Mouse (Mus musculus): ENCODE results near the gene Parp8. TPM values are rescaled to one million over a fixed set of nuclear protein-coding genes. Genes with fewer than 3 reads are reported as not detected.

Parp8 gene
- polyA plus RNA-seq, 1 experiment from 2014 or later, result 2.2 TPM

DNA sequence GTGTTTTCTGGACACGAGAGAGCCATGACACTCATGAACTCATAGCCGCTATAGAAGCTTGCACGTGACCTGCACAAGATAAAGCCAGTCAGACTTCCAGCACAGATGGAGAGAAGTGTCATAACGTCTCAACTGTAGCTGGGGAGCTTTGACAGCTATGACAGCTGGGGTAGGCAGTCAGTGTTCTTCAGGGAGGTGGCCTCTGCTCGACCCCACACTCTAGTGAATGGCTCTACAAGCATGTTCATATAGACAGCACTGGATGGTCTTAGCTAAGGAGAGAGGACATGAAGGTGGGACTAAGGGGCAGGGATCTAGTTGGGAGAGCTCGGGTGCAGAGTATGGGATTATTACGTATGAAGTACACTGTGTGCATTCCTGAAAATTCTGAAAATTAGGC lies 143.1 kb downstream of the Parp8 start:
- Histone ChIP-seq H3K4me3 (ENCODE audit: low read depth, low read length) (no peak overlapping the region), H3K4me2 (ENCODE audit: low read depth, low read length) (no peak overlapping the region), H3K4me1 (ENCODE audit: insufficient read depth) (no peaks in the 10 kb centered on the region), H3K9ac (replicated peaks) (no peak overlapping the region), H3K9me3 (ENCODE audit: low read length) (no peaks in the 10 kb centered on the region), H3K27ac (ENCODE audit: low read depth) (no peak overlapping the region), H3K36me3 (replicated peaks; ENCODE audit: insufficient read depth, low read length) (no peaks in the 10 kb centered on the region), H3K27me3 (ENCODE audit: insufficient read depth, low read length) (no peaks in the 10 kb centered on the region)
- ATAC-seq (no peak), DNase-seq (no peak)
- TF ChIP-seq EP300 (IDR thresholded peaks at IDR 0.05; ENCODE audit: low read depth) (no peak), CTCF (IDR thresholded peaks at IDR 0.05; ENCODE audit: low read depth) (no peak)
- 71% methylated on average over 7 of the region's 7 CpGs for WGBS (ENCODE audit: insufficient replicate concordance)

DNA sequence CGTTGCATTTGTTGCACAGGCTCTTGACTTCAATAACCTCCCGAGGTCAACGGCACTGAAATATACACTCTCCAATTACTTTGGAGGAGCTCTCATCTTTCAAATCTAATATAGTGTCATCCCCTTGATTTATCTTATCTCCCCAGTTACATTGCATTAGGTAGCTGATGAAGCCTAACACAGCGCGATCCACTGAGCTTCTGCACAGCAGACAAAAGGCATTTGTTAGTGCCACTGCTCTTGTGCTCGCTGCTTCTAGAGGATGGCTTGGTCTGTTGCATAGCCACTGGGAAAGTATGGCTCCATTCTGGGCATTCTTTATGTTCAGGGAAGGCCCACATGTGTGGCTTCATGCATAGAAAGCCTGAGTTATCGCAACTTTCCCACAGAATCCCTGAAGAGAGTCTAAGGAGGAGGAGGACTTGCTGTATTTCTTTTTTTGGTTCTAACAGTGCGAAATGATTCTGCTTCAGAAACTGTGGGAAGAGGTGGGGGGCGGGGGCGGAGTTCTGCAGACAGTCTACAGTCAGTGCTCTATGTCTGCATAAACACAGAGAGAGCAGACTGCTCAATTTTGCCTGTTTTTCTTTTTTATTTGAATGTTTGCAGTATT lies 145.7 kb downstream of the Parp8 start:
- H3K4me1 ChIP-seq (ENCODE audit: insufficient read depth), result no peaks in the 10 kb centered on the region
- ATAC-seq, result no peak
- no peaks in the 10 kb centered on the region for H3K36me3 ChIP-seq (replicated peaks; ENCODE audit: insufficient read depth, low read length)
- H3K9ac ChIP-seq (replicated peaks), result no peak overlapping the region
- H3K4me3 ChIP-seq (ENCODE audit: low read depth, low read length), result no peak overlapping the region
- no peak overlapping the region for H3K4me2 ChIP-seq (ENCODE audit: low read depth, low read length)
- no peak for DNase-seq
- H3K27me3 ChIP-seq (ENCODE audit: insufficient read depth, low read length), result no peaks in the 10 kb centered on the region
- 84% methylated on average over 10 of the region's 10 CpGs for WGBS (ENCODE audit: insufficient replicate concordance)
- H3K9me3 ChIP-seq (ENCODE audit: low read length), result no peaks in the 10 kb centered on the region
- H3K27ac ChIP-seq (ENCODE audit: low read depth), result no peak overlapping the region
- TF ChIP-seq EP300 (IDR thresholded peaks at IDR 0.05; ENCODE audit: low read depth) (no peak), CTCF (IDR thresholded peaks at IDR 0.05; ENCODE audit: low read depth) (no peak)

DNA sequence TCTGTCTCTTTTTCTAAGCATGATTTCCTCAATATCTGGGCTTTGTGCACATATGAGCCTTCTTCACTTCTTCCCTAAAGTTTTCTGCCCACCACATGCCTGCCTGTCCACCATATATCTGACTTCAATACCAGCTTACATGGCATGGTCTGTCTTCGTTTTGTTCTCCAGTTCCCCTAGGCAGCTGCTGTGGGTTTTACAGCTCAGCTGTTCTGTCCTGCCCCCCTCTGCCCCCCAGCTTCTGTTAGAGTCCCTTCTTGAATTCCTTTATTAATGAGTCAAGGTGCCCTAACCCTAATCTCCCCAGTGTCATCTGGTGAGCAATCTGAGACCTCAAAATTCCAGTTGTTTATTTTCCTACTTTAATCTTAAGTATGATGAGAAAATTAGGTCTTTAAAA lies 155.1 kb downstream of the Parp8 start:
- TF ChIP-seq EP300 (IDR thresholded peaks at IDR 0.05; ENCODE audit: low read depth) (no peak), CTCF (IDR thresholded peaks at IDR 0.05; ENCODE audit: low read depth) (no peak)
- DNase-seq, result no peak
- Histone ChIP-seq H3K4me1 (ENCODE audit: insufficient read depth) (no peaks in the 10 kb centered on the region), H3K9ac (replicated peaks) (no peak overlapping the region), H3K27ac (ENCODE audit: low read depth) (no peak overlapping the region), H3K4me3 (ENCODE audit: low read depth, low read length) (no peak overlapping the region), H3K36me3 (replicated peaks; ENCODE audit: insufficient read depth, low read length) (no peaks in the 10 kb centered on the region), H3K9me3 (ENCODE audit: low read length) (no peaks in the 10 kb centered on the region), H3K4me2 (ENCODE audit: low read depth, low read length) (no peak overlapping the region), H3K27me3 (ENCODE audit: insufficient read depth, low read length) (no peaks in the 10 kb centered on the region)
- 69% methylated on average over 1 of the region's 1 CpGs for WGBS (ENCODE audit: insufficient replicate concordance)
- no peak for ATAC-seq

DNA sequence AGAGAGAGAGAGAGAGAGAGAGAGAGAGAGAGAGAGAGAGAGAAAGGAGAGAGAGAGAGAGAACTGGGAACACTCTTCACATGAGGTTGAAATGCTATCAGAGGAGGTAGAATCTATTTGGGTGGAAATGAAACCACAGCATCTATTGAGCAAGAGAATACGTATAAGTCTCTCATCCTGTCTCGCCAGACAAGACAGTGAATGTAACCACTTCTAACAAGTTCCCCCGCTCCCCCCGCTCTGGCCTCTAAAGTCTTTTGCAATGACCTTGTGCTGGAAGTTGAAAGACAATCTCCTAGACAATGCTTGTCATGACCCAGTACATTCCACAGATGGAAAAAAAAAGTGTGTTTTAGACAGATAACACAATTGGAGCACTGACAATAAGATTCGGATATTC lies 181.4 kb downstream of the Parp8 start:
- Histone ChIP-seq H3K9me3 (ENCODE audit: low read length) (no peaks in the 10 kb centered on the region), H3K27ac (ENCODE audit: low read depth) (no peak overlapping the region), H3K36me3 (replicated peaks; ENCODE audit: insufficient read depth, low read length) (no peaks in the 10 kb centered on the region), H3K27me3 (ENCODE audit: insufficient read depth, low read length) (no peaks in the 10 kb centered on the region), H3K4me2 (ENCODE audit: low read depth, low read length) (no peak overlapping the region), H3K4me1 (ENCODE audit: insufficient read depth) (no peaks in the 10 kb centered on the region), H3K9ac (replicated peaks) (no peak overlapping the region), H3K4me3 (ENCODE audit: low read depth, low read length) (no peak overlapping the region)
- no peak for TF ChIP-seq EP300 (IDR thresholded peaks at IDR 0.05; ENCODE audit: low read depth)
- TF ChIP-seq CTCF (IDR thresholded peaks at IDR 0.05; ENCODE audit: low read depth), result no peak
- WGBS (ENCODE audit: insufficient replicate concordance), result 41% methylated on average over 5 of the region's 5 CpGs
- DNase-seq (no peak), ATAC-seq (no peak)

DNA sequence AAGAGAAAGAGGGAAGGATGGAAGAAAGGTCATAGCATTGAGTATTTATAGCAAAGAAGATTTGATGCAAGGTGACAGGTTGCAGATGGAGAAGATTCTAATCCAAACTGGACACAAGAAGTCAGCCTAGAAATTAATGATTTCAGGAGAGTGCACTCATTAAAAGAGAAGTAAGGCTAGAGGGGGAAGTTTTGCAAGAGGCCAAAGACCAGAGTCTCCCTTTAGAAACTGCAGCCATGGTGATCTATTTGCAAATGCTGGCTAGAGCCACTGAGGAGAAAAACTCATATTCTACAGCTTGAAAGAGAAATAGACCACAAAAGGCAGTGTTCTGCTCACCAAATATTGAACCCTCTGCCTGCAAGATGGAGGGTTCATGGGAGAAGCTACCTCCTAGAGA lies 194.4 kb downstream of the Parp8 start:
- no peak for TF ChIP-seq CTCF (IDR thresholded peaks at IDR 0.05; ENCODE audit: low read depth)
- TF ChIP-seq EP300 (IDR thresholded peaks at IDR 0.05; ENCODE audit: low read depth), result no peak
- DNase-seq (no peak), ATAC-seq (no peak)
- H3K4me2 ChIP-seq (ENCODE audit: low read depth, low read length), result no peak overlapping the region
- H3K4me3 ChIP-seq (ENCODE audit: low read depth, low read length), result no peak overlapping the region
- H3K4me1 ChIP-seq (ENCODE audit: insufficient read depth), result no peaks in the 10 kb centered on the region
- no peak overlapping the region for H3K27ac ChIP-seq (ENCODE audit: low read depth)
- H3K36me3 ChIP-seq (replicated peaks; ENCODE audit: insufficient read depth, low read length), result no peaks in the 10 kb centered on the region
- H3K27me3 ChIP-seq (ENCODE audit: insufficient read depth, low read length), result no peaks in the 10 kb centered on the region
- H3K9me3 ChIP-seq (ENCODE audit: low read length), result no peaks in the 10 kb centered on the region
- H3K9ac ChIP-seq (replicated peaks), result no peak overlapping the region

DNA sequence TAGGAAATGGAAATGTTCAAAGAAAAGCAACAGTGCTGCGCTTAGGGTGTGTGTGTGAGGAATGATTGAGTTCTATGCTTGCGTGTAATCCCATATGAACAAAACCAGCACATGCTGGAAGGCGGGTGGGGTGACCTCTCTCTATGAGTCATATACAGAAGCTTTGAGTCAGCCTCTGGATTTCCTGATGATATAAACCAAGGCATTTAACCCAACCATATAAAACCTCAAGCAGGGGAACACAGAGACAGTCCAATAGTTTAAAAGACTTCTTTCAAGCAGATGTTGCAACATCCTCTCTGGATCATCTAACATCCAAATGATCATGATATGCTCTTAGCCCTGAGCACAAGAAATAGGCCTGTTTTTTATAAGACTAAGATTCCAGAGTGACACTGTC lies 196.3 kb downstream of the Parp8 start:
- no peak for ATAC-seq
- H3K9me3 ChIP-seq (ENCODE audit: low read length), result no peaks in the 10 kb centered on the region
- DNase-seq, result no peak
- no peaks in the 10 kb centered on the region for H3K36me3 ChIP-seq (replicated peaks; ENCODE audit: insufficient read depth, low read length)
- H3K27ac ChIP-seq (ENCODE audit: low read depth), result no peak overlapping the region
- H3K9ac ChIP-seq (replicated peaks), result no peak overlapping the region
- no peaks in the 10 kb centered on the region for H3K4me1 ChIP-seq (ENCODE audit: insufficient read depth)
- no peaks in the 10 kb centered on the region for H3K27me3 ChIP-seq (ENCODE audit: insufficient read depth, low read length)
- TF ChIP-seq EP300 (IDR thresholded peaks at IDR 0.05; ENCODE audit: low read depth) (no peak), CTCF (IDR thresholded peaks at IDR 0.05; ENCODE audit: low read depth) (no peak)
- no peak overlapping the region for H3K4me2 ChIP-seq (ENCODE audit: low read depth, low read length)
- H3K4me3 ChIP-seq (ENCODE audit: low read depth, low read length), result no peak overlapping the region
- 77% methylated on average over 3 of the region's 3 CpGs for WGBS (ENCODE audit: insufficient replicate concordance)

DNA sequence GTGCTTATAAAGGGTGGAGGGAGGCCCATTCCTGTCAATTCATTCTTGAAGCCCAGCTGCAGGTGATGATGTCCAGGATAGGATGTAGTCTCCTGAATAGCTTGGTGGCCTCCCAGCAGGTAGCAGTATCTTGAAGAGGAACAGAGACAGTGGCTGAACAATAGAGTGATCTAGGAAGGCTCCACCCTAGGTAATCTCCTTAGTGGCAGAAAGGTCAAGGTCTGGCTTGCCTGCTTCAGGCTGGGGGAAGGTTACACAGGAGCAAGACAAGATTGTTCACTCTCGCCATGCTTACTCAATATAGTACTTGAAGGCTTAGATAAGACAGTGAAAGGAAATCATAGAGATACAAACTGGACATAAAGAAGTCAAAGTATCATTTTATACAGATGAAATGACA lies 213.9 kb downstream of the Parp8 start:
- H3K4me3 ChIP-seq (ENCODE audit: low read depth, low read length), result no peak overlapping the region
- no peak overlapping the region for H3K27ac ChIP-seq (ENCODE audit: low read depth)
- DNase-seq (no peak), ATAC-seq (no peak)
- no peak overlapping the region for H3K9ac ChIP-seq (replicated peaks)
- no peak for TF ChIP-seq EP300 (IDR thresholded peaks at IDR 0.05; ENCODE audit: low read depth)
- no peak for TF ChIP-seq CTCF (IDR thresholded peaks at IDR 0.05; ENCODE audit: low read depth)
- H3K4me1 ChIP-seq (ENCODE audit: insufficient read depth), result no peaks in the 10 kb centered on the region
- no peaks in the 10 kb centered on the region for H3K9me3 ChIP-seq (ENCODE audit: low read length)
- no peaks in the 10 kb centered on the region for H3K36me3 ChIP-seq (replicated peaks; ENCODE audit: insufficient read depth, low read length)
- WGBS (ENCODE audit: insufficient replicate concordance), result 47% methylated on average over 1 of the region's 1 CpGs
- H3K27me3 ChIP-seq (ENCODE audit: insufficient read depth, low read length), result no peaks in the 10 kb centered on the region
- no peak overlapping the region for H3K4me2 ChIP-seq (ENCODE audit: low read depth, low read length)

Other genes starting within 250 kb of the Parp8 start
- 14.0 and 15.4 TPM in 2 replicates for gene Emb, start 183.0 kb upstream of the Parp8 start, polyA plus RNA-seq (2015; fragmentation: Nextera tagmentation; extraction: Ambion mirVana)
- not detected in 2 replicates for gene Gm17509, start 195.5 kb upstream of the Parp8 start, polyA plus RNA-seq (2015; fragmentation: Nextera tagmentation; extraction: Ambion mirVana)